Mouse (Mus musculus): ENCODE data around the gene Mef2b.

Gene Mef2b

GRCm38 (mm10) chr8:70216566-70216965 lies 77.1 kb downstream of the Mef2b start:
- in situ Hi-C loops (cut with MboI, MseI) = no loop called here

All from T-helper 2 cell (primary cell).